Mouse (Mus musculus): Measurements from ENCODE around the gene Srsf2.

Gene Srsf2

GRCm38 (mm10) chr11:116809520-116809919 is 43.4 kb downstream of the Srsf2 start:
- no peak for DNase-seq (ENCODE audit: low spot score in 2 of 2)

DNA sequence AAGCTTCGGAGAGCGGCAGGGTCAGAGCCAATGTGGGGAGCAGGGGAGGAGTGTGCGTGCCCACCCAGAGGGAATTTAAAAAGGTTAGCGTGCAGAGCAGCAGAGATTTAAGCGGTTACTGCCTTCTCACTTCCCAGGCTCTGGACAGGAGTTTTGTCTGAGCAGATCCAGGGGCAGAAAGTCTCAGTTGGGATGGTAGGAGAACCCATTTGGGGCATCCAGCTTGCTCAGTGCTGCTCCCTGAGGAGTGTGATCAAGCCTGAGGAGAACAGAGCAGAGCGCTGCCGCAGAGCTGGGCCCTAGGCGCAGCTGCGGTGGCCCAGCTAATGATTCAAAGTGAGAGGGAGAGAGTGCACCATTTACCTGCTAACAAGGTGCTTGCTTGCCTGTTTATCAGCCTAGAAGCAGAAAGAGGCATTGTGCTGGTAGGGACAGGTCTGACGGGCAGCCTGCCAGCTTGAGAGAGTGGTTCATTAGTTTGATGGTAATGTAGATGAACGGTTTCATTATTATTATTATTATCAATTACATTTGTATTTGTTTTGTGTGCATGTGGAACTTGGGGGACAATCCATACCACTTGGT is 44.0 kb downstream of the Srsf2 start:
- DNase-seq (ENCODE audit: low spot score in 2 of 2): no peak

DNA sequence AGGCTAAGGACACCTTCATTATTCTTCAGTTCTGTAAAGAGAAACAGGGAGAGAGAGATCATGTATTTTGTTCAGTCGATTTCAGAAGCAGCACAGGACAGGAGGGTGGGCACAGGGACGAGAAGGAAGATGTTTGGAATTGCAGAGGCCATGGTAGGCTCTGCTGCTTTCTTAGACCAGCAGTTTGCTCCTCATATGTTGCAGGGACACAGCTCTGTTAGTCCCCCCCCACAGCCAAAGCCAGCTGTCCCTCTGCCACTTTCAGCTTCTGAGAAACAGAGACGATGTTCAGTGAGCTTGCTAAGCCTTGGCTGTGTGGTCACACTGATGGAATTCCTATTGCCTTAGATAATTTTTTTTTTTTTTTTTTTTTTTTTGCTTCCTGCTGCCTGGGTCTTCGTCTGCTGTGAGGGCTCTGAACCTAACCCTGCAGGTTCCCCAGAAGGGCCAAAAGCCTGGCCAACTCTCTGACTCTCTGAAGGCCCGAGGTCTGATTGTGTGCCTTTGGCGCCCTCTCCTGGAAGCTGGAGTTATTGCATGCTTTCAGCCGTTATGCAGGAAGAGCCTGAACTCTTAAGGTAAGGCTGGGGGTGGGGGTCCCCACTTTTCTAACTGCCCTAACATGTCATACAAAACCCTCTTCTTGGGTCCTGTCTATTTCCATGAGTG is 44.8 kb downstream of the Srsf2 start:
- DNase-seq (ENCODE audit: low spot score in 2 of 2): peak; percentile 64 to 83

GRCm38 (mm10) chr11:116807526-116807925 is 45.4 kb downstream of the Srsf2 start:
- DNase-seq (ENCODE audit: low spot score in 2 of 2): no peak

- DNase-seq (ENCODE audit: low spot score in 2 of 2): no peak
These were observed 45.8 kb downstream of the Srsf2 start for GRCm38 (mm10) chr11:116807116-116807515.

DNA sequence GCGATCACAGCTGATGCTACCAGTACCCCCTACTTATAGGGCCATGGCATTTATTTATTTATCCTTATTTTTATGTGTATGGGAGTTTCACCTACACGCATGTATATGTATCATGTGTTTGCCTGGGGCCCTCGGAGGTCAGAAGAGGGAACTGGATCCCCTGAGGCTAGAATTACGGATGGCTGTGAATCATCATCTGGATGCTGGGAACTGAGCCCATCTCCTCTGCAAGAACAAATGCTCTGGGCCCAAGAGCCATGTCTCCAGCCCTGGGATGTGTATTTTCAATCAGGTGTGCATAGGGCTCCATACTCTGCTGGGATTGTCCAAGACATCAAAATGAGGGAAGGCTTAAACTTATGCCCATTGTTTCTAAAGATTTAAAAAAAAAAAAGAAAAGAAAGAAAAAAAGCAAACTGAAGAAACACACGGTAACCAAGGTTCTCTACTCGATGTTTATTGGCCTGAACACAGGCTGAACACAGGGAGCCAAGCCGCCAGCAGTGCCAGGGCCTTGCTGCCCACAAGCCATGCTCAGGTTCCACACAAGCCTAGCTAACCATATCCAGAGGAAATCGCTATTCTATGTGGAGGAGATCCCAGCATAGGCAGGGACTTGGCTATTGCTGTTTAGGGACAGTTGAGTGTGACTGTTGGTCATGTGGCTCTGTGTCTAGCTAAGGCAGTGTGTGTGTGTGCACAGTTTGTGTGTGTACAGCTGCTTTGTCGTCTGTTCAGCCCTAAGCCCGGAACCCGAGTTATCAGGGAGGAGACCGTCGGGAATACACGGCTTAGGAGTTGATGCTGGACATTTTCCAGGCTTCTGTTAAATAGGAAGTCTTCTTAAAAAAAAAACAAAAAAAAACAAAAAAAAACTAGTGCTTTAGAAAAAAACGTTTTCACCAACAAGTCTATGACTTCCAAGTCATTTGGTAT is 46.5 kb downstream of the Srsf2 start:
- no peak for DNase-seq (ENCODE audit: low spot score in 2 of 2)

DNA sequence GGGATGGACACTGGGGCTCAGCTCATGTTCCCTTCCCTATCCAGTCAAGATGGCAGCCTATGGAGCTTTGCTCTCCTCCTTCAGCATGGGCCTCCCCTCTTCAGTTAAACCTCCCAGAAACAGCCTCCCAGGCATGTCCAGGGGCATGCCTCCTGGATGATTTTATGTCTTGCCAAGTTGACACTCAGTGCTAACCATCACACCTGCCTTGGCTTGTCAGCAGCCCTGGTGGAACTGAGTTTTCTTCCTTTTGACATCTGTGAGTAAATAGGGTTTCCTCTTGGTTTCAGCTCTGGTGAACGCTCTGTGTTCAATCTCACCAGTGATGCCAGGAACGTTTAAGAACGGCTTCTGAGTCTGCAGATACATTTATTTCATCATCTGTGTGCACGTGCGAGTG is 50.2 kb downstream of the Srsf2 start:
- DNase-seq (ENCODE audit: low spot score in 2 of 2): no peak

DNA sequence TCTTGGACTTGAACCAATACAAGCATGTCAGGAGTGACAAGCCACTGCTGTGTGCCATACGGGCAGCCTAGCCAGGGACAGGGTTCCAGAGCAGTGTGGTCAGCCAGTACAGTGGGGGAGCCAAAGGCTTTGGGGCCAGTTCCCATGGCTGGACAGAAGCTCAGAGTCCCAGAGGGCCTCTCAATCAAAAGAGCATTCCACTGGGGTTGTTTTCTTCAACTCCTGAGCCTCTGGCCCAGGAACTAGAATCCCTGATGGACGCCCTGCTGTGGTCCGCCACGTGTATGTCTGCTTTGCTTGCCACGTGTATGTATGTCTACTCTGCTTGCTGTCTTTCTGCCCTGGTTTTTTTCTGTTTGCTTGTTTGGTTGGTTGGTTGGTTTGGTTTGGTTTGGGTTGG is 51.8 kb downstream of the Srsf2 start:
- no peak for DNase-seq (ENCODE audit: low spot score in 2 of 2)

All from thymus, postnatal 10 days (tissue).